Mouse (Mus musculus) CD4-positive helper T cell, adult 2 months (primary cell): ENCODE data around the gene Dag1.

Source experiments
- DNase-seq: peaks from one replicate; pipeline ENCODE4 v3.0.0-alpha.2; 2012; ENCODE audit warnings: low read depth, missing footprints, low spot score

Gene Dag1

GRCm38 (mm10) chr9:108188511-108188910 is 75.2 kb downstream of the Dag1 start:
- DNase-seq: no peak

GRCm38 (mm10) chr9:108187616-108188015 is 76.1 kb downstream of the Dag1 start:
- no peak for DNase-seq

- no peak for DNase-seq
These were observed 78.0 kb downstream of the Dag1 start for GRCm38 (mm10) chr9:108185786-108186185.

- DNase-seq: no peak
These were observed 80.2 kb downstream of the Dag1 start for GRCm38 (mm10) chr9:108183531-108183994.

GRCm38 (mm10) chr9:108182806-108183506 is 80.8 kb downstream of the Dag1 start:
- peak; percentile 55 for DNase-seq

GRCm38 (mm10) chr9:108178391-108178790 is 85.4 kb downstream of the Dag1 start:
- DNase-seq: no peak

- DNase-seq: no peak
These were observed 88.5 kb downstream of the Dag1 start for GRCm38 (mm10) chr9:108175116-108175838.

GRCm38 (mm10) chr9:108172777-108173350 is 90.9 kb downstream of the Dag1 start:
- no peak for DNase-seq

- DNase-seq: no peak
These were observed 94.0 kb downstream of the Dag1 start for GRCm38 (mm10) chr9:108169751-108170150.

- DNase-seq: no peak
These were observed 98.6 kb downstream of the Dag1 start for GRCm38 (mm10) chr9:108165143-108165542.

GRCm38 (mm10) chr9:108163646-108164284 is 100.0 kb downstream of the Dag1 start:
- peak; percentile 65 for DNase-seq

- no peak for DNase-seq
These were observed 105.9 kb downstream of the Dag1 start for GRCm38 (mm10) chr9:108157891-108158290.

GRCm38 (mm10) chr9:108157451-108157850 is 106.3 kb downstream of the Dag1 start:
- no peak for DNase-seq

- peak; percentile 54 for DNase-seq
These were observed 107.0 kb downstream of the Dag1 start for GRCm38 (mm10) chr9:108156786-108157185.

GRCm38 (mm10) chr9:108154814-108155213 is 108.9 kb downstream of the Dag1 start:
- peak; percentile 49 for DNase-seq
